Mouse (Mus musculus) right cerebral cortex, postnatal 4 days (tissue): Measurements from ENCODE around the gene Klhl35.
"Not testable (repeated sequence)": the region's sequence is repeated elsewhere in the genome, so short reads cannot be mapped to it uniquely, and the experiment has no call there.

Source experiments
- DNase-seq: peaks from one replicate; pipeline ENCODE4 v3.0.0-alpha.2; 2022

Gene Klhl35

GRCm38 (mm10) chr7:99501148-99501547, 35.3 kb downstream of the Klhl35 start:
- DNase-seq = no peak

DNA sequence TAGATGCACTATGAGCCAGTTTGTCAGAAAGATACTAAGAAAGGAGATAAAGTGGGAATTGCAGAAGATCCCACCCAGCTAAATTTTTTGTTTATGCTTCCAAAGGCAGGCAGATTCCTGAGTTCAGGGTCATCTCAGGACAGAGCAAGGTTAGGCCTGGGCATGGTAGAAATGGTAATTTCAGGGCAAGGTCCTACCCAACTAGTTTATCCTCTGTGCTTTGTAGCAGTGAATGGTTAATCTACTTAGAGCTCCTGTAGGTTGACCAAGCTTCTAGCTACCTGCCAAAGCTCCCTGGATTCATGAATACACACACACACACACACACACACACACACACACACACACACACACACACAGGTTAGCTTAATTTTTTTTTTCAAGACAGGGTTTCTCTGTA, 38.8 kb downstream of the Klhl35 start:
- no peak for DNase-seq

GRCm38 (mm10) chr7:99508187-99508586, 42.4 kb downstream of the Klhl35 start:
- not testable (repeated sequence) for DNase-seq

GRCm38 (mm10) chr7:99510087-99510501, 44.3 kb downstream of the Klhl35 start:
- peak; percentile 57 for DNase-seq

DNA sequence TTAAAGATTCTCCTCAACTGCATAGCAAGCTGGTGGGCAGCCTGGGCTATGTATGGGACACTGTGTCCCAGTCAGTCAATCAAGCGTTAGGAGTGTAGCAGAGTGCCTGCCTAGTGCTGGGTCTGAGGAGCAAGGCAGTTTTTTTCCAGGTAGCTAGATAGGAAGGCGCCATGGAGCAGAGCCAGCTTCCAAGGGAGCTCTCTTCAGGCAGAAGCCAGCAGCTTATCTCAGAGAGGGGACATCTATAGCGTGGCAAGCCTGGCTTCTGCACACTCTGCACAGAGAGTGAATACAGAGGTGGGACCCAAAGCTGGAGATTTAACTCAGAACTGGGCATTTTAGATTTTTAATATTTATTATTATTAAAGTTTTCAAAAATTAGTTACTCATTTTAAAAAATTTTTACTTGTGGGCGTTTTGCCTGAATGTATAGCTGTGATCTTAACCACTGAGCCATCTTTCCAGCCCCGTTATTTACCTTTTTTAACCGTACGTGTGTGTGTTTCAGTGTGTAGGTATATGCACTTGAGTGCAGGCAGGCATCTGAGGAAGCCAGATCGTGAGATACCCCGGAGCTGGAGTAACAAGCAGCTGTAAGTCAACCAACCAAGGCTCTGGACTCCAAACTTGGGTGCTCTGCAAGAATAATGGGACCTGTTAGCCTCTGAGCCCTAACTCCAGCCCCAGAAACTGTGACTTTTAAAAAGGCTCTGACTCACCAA, 50.4 kb downstream of the Klhl35 start:
- no peak for DNase-seq

DNA sequence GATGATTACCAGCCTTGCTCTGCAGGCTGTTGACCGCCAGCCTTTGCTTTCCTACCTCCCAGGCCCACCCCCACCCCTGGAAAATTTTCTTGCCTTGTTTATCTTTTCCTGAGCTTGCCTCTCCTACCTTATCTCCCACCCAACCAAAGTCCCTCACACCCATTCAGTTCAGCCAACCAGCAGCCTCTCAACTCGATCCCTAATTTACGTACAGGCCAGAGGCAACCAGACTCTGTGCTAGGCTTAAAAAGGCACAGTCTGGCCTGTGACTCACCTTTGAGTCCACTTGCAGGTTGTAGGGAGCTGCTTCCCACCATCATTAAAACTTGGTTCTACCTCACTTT, 51.0 kb downstream of the Klhl35 start:
- DNase-seq = no peak

- no peak for DNase-seq
Observed at GRCm38 (mm10) chr7:99518954-99519644, 53.3 kb downstream of the Klhl35 start.

DNA sequence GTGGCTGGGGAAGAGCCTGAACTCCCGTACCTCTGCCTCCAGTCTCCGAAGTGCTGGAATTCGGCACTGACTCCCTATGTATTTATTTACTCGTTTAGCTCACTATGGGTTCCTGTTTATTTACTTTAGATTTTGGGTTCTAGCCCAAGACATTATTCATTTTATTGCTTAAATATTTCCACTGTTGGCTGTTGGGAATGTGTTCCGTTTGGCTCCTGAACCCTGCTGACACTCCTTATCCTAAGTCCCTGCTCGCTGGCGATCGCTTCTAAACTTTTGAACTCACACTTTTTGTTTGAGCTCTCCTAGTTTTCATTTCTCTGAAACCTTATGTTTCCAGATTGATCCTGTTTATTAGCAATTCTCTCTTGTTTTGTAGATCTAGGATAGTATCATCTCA, 57.3 kb downstream of the Klhl35 start:
- DNase-seq = no peak
